Mouse (Mus musculus) embryo, embryonic 10.5 days (tissue): ENCODE data around the gene Clcf1.
A peak's percentile ranks its signal among the peaks of the same experiment; 100 is the strongest.

Experiments used
- DNase-seq: peaks from one replicate; pipeline ENCODE4 v3.0.0-alpha.2; 2015; ENCODE audit warnings: low spot score

Clcf1 gene

GRCm38 (mm10) chr19:4255583-4256162 is 41.6 kb downstream of the Clcf1 start:
- no peak for DNase-seq

GRCm38 (mm10) chr19:4257216-4257896 is 43.3 kb downstream of the Clcf1 start:
- DNase-seq, result peak; percentile 100

- no peak for DNase-seq
These were observed 43.8 kb downstream of the Clcf1 start for GRCm38 (mm10) chr19:4257897-4258252.

GRCm38 (mm10) chr19:4261038-4261698 is 47.1 kb downstream of the Clcf1 start:
- no peak for DNase-seq

- no peak for DNase-seq
These were observed 48.7 kb downstream of the Clcf1 start for GRCm38 (mm10) chr19:4262756-4263155.

- DNase-seq, result no peak
These were observed 49.7 kb downstream of the Clcf1 start for GRCm38 (mm10) chr19:4263702-4264101.

- no peak for DNase-seq
These were observed 50.2 kb downstream of the Clcf1 start for GRCm38 (mm10) chr19:4264171-4264780.

- no peak for DNase-seq
These were observed 51.9 kb downstream of the Clcf1 start for GRCm38 (mm10) chr19:4265956-4266355.

GRCm38 (mm10) chr19:4268566-4269361 is 54.7 kb downstream of the Clcf1 start, which contains the start of gene Ssh3:
TSS of gene Ssh3 (minus strand) at chr19:4269180.
- DNase-seq, result peak; percentile 34

GRCm38 (mm10) chr19:4270187-4270586 is 56.1 kb downstream of the Clcf1 start:
- no peak for DNase-seq

- no peak for DNase-seq
These were observed 56.9 kb downstream of the Clcf1 start for GRCm38 (mm10) chr19:4270972-4271371.
